Mouse (Mus musculus): ENCODE measurements around the gene Btbd7.

Btbd7 gene

DNA sequence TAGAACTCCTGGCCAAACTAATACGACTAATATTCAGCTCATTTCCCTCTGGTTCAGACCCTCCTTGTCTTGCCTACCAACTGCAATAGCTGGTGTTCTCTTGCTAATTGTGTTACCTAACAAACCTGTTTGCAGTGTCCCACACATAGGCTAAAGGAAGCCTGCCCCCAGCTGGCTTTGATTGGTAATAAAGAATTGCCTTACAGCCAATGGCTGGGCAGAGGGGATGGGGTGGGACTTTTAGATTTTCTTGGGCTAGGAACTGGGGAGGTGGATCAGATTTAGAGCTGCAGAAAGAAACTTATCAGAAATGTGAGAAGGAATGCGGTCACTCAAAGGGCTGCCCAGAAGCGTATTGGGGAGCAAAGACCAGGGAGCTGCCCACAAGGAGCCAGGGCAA, 98.8 kb downstream of the Btbd7 start:
- 76% methylated on average over 3 of the region's 3 CpGs for WGBS

DNA sequence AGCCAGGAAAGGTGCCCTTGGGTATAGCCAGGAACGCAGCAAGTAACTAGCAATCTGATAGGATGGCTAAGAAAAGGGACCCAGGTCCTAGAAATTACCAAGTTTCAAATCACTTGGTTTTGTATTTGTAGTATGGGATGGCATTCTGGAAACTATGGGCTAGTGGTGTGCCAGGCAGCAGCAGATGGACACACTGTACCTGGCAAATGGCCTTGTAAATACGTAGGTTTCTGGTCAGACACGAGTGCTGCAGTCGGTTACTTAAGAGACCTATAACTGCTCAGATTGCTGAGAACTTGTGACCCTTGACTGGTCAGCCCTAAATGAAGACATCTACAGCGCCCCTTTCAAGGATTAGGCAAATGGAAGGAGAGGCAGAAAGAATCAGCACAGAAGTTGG, 100.1 kb downstream of the Btbd7 start:
- 76% methylated on average over 5 of the region's 5 CpGs for WGBS

DNA sequence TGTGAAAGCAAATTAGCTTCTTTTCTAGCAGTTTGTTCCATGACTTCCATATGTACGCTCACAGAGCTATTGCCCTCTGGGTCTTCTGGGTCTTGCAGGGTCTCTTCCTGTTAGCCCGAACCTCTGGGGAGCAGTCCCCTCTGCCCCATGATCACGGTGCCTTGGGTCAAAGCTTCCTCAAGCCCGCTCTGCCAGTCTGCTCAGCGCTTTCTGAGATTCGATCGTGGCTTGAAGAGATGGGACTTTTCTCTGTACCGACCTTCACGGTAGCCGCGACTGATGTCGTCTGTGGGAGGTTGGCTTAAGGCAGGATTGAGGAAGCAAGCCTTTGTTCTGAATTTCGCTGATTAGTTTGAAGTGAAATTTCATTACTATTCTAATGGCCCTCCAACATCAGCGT, 102.2 kb downstream of the Btbd7 start:
- WGBS, result 88% methylated on average over 14 of the region's 14 CpGs

DNA sequence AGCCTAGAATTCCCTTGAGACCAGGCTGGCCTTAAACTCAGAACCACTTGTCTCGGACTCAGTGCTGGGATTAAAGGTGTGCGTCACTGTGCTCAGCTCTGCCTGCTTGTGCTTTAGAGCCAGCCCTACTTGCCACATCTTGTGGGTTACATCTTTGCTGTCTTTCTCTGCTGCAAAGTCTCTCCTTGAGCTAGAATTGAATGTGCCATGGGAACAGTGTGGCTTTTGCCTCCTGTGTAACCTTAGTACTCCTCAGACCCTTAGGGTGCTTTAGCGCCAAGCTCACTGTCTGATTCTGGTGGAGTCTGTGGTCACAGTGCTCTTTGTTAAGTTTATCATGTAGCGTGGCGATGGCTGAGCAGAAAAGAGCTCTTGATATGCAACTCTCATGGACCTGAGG, 105.6 kb downstream of the Btbd7 start:
- WGBS, result 96% methylated on average over 5 of the region's 5 CpGs

DNA sequence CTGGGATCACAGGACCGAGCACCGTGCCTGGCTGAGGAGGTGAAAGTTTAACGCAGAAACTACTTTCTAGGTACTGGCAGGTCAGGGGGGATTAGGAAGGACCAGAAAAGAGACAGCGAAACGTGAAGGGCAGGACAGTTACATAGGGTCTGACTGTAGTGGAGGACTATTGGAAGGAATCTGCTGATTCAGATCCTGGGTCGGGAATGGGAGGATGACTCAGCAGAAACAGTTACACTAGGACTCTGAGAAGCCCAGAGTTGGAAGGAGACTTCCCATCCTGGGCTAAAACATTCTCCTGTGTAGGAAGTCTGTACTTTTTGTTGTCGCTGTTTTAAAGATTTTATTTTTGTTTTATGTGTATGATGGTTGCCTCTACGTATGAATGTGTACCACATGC, 106.7 kb downstream of the Btbd7 start:
- WGBS, result 93% methylated on average over 8 of the region's 8 CpGs

DNA sequence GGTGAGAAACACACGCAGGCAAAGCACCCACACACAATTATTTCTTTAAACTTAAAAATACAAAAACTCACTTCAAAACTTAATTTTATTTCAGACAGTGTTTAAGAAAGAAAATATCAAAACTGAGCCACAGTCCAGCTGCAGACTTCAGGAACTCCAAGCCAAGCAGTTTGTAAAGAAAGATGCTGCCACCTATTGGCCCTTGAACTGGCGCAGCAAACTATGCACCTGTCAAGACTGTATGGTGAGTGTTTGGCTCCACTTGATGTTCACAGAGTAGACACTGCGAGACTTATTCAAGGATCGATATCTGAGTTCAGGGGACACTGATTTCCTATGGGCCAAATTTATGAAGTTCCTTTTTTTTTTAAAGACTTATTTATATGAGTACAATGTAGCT, 109.3 kb downstream of the Btbd7 start:
- WGBS, result 92% methylated on average over 4 of the region's 4 CpGs

DNA sequence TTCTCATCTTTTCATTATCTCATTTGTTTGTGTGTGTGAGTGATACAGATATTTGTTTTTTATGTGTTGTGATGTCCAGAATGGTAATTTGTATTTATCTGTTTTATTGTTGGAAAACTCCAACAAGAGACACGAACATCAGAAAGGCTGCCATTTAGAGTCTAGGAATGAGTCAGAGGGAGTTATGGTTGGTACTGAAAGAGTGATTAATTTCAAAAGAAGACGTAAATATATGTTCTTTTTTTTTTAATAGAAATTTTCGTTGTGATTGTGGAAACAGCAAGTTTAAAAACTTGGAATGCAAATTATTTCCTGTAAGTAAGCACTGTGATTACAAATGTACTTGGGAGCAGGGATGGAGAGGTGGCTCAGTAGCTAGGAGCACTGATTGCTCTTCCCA, 116.6 kb downstream of the Btbd7 start:
- WGBS, result 71% methylated on average over 3 of the region's 3 CpGs

DNA sequence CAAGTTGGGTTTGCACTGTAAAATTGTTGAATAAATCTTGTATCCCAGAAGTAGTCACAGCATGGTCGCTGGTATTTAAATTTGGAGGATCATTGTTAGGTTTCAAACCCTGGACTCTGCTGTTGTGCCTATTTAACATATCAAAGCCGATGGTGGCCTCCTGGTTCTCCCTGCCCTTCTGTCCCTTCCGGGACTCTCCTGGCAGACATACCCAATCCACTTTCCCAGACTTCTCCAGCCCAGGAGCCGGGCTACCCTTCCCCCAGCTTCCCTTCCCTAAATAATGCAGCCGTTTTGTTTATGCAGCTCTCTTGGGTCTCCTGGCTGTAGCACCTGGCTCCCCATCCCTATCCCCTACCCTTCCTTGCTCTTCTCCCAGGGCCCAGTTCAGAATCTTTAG, 119.3 kb downstream of the Btbd7 start:
- 4% methylated on average over 5 of the region's 5 CpGs for WGBS

DNA sequence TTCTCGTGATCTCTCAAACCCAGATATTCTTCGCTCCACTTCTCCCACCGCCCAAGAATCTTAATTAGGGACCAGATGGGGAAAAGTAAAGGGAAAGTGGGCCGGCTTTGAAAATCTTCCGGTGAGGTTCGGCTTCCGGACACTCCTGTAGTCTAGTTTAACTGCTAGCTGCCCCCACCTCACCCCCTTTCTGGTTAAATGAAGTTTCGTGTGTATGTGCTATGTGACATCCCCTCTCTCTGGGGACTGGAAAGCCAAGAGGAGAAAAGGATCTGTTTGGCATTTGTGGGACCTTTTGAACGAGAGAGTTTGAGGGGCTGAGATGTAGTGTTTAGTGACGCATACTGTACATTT, 119.9 kb downstream of the Btbd7 start, which contains the start of gene Gm20604:
Gm20604 (minus strand) TSS at position 270 of the 354 bp plus-strand sequence.
- WGBS, result under 1% methylated on average over 10 of the region's 10 CpGs

DNA sequence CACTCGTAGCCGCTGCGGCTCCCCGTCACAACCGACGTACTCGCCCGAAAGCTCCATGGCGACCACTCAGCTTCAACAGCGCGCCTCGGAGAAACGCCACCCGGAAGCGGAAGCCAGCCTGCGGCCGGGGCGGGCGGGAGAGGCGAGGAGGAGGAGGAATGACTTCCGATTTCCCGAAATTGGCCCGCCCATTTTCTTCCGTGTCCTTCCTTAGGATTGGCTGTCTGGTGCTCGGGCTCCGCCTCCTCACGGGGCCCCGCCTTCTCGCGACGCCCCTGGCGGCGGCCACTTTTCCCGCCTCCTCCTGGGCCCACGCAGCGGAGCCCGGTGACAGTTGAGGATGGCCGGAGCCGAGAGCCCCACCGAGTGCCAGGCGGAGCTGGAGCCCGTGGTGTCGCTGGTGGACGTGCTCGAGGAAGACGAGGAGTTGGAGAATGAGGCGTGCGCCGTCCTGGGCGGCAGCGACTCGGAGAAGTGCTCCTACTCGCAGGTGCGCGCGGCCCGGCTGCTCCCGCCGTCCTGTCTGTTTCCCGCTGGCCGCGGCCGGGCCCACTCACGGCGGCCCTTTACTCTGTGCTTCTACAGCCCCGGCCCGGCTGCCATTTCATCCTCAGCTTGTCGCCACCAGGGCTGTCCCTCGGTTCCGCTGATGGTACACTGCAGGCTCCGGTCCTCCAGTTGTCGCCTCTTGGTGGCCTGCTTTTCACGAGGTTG, 120.4 kb downstream of the Btbd7 start, which contains the start of the genes Gm28051, Gon7 and Ubr7:
Gm28051 (minus strand) TSS at position 77 of the 714 bp plus-strand sequence.
Gon7 (minus strand) TSS at position 115 of the 714 bp plus-strand sequence.
Ubr7 (plus strand) TSS at position 279 of the 714 bp plus-strand sequence.
- WGBS, result under 1% methylated on average over 73 of the region's 73 CpGs

DNA sequence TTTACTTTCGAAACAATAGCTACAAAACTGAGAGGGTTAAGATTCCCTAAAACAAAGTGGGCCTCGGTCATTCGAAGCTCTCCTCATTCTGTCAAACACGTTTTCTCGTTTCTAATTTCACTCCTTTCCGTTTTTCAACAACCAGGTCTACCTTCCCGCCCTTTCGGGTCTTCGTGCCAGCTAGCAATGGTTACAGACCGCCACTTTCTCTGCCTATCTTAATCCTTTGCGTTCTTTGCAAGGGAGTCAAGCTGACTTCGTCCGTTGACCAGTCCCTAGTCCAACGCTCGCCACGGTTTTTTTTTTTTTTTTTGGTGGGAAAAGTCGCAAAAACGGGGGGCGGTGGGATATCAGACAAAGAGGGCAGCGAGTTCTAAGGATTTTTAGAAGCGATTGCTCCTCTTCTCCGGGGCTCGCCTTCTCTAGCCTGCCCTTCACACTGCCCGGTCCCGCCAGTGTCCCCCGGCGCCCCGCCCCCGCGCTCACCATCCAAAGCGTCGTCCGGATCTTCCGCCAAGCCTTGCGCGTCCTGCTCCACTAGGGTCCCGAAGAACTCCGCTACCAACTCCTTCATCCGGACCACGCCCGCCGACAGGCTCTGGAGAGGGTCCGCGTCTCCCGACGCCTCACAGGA, 121.1 kb downstream of the Btbd7 start:
- WGBS, result 2% methylated on average over 46 of the region's 46 CpGs

DNA sequence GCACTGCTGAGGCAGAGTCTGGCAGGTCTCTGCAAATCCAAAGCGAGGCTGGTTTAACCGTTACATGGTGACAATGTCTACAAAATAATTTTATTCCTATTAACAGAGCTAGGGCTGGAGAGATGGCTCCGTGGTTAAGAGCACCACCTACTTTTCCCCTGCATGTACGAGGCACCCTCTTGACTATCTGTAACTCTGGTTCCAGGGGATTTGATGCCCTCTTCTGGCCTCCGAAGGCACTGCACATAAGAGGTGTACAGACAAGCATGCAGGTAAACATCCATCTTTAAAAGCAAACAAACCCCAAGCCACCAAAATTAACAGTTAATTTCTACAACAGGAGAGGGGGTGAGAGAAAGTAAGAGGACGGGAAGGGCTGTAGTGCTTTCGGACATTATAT, 122.0 kb downstream of the Btbd7 start:
- WGBS, result 80% methylated on average over 7 of the region's 7 CpGs

DNA sequence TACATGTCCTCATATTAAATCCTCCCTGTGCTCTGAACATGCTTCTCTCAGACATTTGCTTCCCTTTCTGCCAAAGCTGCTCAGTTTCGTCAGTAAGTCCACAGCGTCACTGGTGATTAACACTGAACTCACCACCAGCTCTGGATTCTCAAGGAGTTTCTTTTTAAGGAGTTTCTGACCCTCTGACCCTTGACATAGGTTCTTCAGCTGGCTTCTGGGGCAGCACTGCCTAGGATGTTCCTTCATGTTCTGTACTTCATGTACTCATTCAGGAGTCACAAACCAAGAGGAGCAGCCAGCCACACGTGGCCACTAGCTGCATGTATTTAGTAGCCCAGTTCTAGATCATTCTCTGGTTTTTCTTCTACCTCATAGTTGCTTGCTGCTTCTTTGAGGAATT, 130.0 kb downstream of the Btbd7 start:
- WGBS, result 63% methylated on average over 3 of the region's 3 CpGs

DNA sequence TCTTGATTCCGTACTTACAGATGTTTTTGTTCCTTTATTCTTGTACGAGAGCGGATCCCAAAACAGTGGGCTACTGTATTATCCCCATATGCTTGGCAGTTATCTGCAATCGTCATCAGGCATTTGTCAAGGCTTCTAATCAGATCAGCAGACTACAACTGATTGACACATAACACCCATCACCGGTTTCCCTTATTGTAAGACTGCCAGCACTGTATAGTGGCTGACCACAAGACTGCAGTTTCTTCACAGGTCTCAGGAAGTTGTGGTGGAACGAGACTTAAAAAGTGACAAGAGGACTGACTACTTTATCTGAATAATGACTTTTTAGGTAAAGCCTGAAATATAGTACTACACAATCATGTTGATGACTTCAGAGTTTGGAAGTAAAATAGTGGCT, 133.4 kb downstream of the Btbd7 start:
- 36% methylated on average over 6 of the region's 6 CpGs for WGBS

DNA sequence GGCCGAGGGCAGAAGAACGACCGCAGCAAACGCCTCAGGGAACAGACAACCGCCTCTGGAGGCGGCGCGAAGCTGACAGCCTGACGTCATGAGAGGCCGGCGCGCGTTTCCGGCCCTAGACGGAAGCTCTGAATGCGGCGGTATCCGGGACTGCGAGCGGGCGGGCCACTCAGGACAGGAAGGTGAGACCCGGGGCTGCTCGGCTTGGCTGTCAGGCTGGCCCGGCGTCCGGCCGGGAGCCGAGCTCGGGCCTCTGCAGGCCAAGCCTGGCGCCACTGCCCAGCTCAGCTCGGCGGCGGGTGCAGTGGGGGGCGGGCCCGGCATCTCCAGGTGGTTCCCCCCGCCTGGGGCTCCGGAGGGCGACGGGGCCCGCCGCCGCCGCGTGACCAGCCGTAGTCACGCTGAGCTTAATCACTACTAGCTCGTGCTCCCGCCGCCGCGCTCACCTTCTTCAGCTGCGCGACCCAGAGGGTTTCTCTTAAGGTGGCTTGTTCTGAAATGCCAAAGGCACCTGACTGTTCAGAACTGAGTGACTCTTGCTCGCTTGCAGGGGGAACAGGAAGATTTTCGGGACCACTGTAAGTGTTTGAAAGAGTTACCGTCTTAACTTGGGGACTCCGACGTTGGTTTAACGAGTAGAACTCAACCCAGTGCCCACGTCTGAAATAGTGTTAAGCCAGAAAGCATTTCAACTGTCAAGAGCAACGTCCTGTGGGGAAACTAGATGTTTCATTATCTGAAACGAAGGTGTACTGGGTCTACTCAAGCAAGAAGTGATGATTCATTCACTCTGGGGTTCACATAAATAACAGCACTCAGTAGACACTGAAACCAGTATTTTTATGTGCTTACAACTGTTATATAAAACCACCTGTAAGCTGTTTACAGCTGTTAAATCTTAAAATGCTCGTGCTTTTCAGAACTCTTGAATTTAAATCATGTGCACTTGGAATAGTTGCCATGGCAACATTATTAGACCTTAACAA, 134.4 kb downstream of the Btbd7 start, which contains the start of the genes Moap1 and Tmem251:
Moap1 (minus strand) TSS at position 73 of the 986 bp plus-strand sequence.
Tmem251 (plus strand) TSS at position 174 of the 986 bp plus-strand sequence.
- under 1% methylated on average over 61 of the region's 63 CpGs for WGBS

DNA sequence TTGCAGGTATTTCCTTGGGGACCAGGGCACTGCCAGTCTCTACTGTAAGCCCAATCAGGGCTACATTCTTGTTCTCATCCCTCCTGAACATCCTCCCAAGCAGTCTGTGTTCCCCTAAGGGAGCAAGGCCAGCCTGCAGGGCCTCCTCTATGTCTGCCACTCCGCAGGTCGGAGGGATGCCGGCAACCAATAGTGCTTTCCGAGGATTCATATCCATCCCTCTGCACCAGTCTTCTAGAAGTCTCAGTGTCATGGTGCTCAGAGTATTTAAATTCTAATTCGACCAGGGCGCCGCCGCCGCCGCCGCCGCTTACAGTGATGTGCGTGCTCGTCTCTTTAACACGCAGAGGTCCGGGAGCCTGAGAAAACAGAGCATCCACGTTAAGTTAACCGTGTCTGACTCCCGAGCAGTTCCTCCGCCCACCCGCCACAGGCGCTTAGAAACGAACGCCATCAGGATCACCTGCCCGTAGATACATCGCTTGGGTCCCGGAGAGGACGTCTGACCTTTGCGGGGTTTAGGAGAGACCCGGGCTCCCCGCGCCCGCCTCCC, 135.2 kb downstream of the Btbd7 start:
- WGBS, result under 1% methylated on average over 33 of the region's 33 CpGs

DNA sequence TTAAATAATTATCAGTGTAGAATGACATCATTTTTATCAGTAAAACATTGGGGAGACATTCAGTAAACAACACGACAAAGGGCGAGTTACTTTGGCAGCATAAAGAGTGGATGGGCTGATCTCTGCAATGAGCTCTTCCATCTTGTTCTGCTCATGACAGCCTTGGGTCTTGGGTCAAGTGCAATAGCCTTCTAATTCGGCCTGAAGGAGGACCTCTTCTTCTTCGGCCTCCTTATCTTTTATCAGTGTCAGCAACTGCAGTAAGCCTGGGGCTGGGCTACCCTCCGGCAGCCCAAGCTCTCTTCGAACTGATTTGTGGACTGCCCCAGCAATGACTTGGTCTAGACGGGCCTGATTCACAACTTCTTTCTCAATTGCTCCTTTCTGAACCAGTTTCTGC, 136.2 kb downstream of the Btbd7 start:
- WGBS, result 88% methylated on average over 7 of the region's 7 CpGs

DNA sequence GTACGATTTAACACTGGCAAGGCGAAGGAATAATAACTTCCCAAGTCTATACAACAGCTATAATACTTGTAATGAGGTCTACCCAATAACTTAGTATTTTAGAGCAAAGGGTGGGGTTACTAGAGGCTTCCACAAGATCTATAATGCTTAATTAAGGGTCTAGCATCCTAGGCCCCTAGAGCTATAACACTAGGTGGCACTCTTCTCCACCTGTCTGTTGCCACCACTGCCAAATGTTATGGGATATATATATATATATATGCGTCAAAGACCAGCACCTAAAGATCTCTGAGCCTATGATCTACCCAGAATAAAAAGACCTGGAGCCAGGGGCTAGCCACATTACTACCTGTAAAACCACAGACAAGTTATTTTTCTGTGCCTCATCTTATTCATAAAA, 138.0 kb downstream of the Btbd7 start:
- WGBS, result 60% methylated on average over 3 of the region's 3 CpGs

DNA sequence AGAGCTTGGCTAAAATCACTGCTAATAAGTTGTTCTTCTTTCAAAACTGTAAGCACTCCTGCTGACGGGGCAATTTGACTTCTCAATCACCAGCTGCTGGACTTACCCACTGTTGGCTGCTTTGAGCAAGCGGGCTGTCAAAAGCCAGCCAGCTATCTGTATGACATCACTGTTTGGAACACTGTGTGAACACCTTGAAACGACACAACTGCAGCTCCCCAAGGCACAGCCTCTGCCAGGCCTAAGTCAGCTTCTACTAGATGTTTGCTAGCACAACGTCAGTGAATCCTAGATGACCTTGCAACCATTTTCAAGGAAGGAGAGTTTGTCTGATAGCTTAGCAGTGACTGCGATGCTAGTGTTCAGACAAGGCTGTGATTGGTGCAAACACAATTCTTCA, 139.2 kb downstream of the Btbd7 start:
- WGBS, result 67% methylated on average over 5 of the region's 5 CpGs

DNA sequence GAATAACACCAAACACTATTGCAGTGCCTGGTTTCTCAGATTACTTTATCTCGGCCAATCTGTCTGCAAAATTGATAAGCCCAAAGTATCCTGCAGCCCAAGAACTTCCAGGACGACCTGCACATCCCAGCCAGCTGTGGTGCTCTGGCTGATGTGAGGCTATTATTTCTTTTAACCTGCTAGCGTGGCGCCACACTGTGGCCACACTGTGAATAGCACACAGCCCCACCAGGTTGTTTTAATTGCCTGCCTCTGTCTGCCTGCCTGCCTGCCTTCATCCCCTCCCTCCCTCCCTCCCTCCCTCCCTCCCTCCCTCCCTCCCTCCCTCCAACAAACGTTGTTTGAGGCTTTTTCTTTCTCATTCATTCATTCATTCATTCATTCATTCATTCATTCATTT, 144.9 kb downstream of the Btbd7 start:
- 18% methylated on average over 4 of the region's 5 CpGs for WGBS

DNA sequence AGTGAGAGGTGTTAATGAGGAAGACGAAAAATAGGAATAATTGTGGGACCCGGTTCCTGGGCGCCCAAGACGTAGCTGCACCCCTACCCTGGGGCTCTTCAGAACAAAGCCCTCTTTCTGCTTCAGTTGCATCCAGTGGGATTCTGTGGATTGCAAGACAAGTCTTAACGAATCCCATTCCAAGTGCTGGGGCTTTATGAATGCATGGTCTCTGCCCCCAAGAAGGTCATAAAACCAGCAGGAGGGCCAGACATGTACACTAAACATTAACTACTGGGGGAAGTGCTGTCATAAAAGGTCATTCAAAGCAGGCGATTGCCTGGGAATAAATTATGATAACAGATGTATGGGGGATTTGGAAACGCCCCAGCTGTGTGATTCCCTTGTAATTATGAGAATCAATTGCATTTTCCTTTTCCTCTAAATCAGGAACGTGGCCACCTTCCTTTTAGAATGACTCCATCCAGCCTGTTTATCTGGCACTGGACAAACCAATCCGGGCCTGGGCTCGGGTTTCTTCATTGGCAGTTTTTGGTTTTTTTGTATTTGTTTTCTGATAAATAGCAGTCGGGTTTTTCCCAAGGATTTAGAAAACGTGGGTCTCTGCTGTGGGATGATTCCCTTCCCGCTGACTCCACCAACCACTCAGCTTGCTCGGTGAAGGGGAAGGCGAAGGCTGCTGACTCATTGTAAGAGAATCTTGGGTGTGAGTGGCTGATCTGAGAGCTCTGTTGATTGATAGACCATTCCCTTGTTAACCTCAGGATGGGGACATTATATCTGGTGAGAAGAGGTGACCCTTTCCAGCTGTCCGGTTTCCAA, 147.3 kb downstream of the Btbd7 start:
- WGBS, result 26% methylated on average over 16 of the region's 16 CpGs

All from cerebral cortex, adult 2 months (tissue).